Mouse (Mus musculus) liver, embryonic 15.5 days (tissue): ENCODE measurements around the gene Cd81. TPM values are rescaled to one million over a fixed set of nuclear protein-coding genes. Genes with fewer than 3 reads are reported as not detected.

Experiments used
- ATAC-seq: fragments of 200-750 bp; cut with Nextera tagmentation; 2 replicates; pipeline ENCODE4 v1.8.0; 2017; ENCODE audit warnings: moderate number of reproducible peaks, mild to moderate bottlenecking, moderate library complexity; ENCODE audit not compliant: insufficient read depth
- H3K27ac ChIP-seq: fragments of 300-500 bp; sonication (generic); replicated peaks from 2 replicates; pipeline ENCODE4 v1.5.1; 2015; ENCODE audit warnings: mild to moderate bottlenecking, inconsistent platforms
- H3K27me3 ChIP-seq: fragments of 300-500 bp; sonication (generic); 2 replicates; pipeline ENCODE4 v1.6.1; 2015; ENCODE audit warnings: mild to moderate bottlenecking, inconsistent platforms
- H3K36me3 ChIP-seq: fragments of 300-500 bp; sonication (generic); replicated peaks from 2 replicates; pipeline ENCODE4 v1.6.1; 2015; ENCODE audit warnings: moderate library complexity, mild to moderate bottlenecking, inconsistent platforms
- H3K4me1 ChIP-seq: fragments of 300-500 bp; sonication (generic); replicated peaks from 2 replicates; pipeline ENCODE4 v1.6.1; 2015; ENCODE audit warnings: inconsistent platforms
- H3K4me2 ChIP-seq: fragments of 300-500 bp; sonication (generic); 2 replicates; pipeline ENCODE4 v1.6.1; 2015; ENCODE audit warnings: moderate library complexity, mild to moderate bottlenecking, inconsistent platforms
- H3K4me3 ChIP-seq: fragments of 300-500 bp; sonication (generic); replicated peaks from 2 replicates; pipeline ENCODE4 v1.5.1; 2015; ENCODE audit warnings: mild to moderate bottlenecking, inconsistent platforms
- H3K9ac ChIP-seq: fragments of 300-500 bp; sonication (generic); 2 replicates; pipeline ENCODE4 v1.6.1; 2015; ENCODE audit warnings: moderate library complexity, mild to moderate bottlenecking, inconsistent platforms
- H3K9me3 ChIP-seq: fragments of 300-500 bp; sonication (generic); replicated peaks from 2 replicates; pipeline ENCODE4 v1.6.1; 2016; ENCODE audit warnings: inconsistent platforms
- WGBS: fragments of 180-500 bp; shearing (Covaris S2); methylation state at CpG from one replicate; pipeline ENCODE4 v1.1.7; 2015; ENCODE audit warnings: mixed read lengths; ENCODE audit not compliant: insufficient replicate concordance; 5-methylcytosine and 5-hydroxymethylcytosine counted together
- polyA plus RNA-seq: library from polyadenylated mRNA; unstranded; fragments of >200 nt; fragmentation: Nextera tagmentation; extraction: Ambion mirVana; gene quantifications from 2 replicates; pipeline ENCODE4 v1.2.1, GENCODE M21; 2015

The Cd81 gene
- polyA plus RNA-seq, 1 experiment from 2014 or later: 132 TPM

DNA sequence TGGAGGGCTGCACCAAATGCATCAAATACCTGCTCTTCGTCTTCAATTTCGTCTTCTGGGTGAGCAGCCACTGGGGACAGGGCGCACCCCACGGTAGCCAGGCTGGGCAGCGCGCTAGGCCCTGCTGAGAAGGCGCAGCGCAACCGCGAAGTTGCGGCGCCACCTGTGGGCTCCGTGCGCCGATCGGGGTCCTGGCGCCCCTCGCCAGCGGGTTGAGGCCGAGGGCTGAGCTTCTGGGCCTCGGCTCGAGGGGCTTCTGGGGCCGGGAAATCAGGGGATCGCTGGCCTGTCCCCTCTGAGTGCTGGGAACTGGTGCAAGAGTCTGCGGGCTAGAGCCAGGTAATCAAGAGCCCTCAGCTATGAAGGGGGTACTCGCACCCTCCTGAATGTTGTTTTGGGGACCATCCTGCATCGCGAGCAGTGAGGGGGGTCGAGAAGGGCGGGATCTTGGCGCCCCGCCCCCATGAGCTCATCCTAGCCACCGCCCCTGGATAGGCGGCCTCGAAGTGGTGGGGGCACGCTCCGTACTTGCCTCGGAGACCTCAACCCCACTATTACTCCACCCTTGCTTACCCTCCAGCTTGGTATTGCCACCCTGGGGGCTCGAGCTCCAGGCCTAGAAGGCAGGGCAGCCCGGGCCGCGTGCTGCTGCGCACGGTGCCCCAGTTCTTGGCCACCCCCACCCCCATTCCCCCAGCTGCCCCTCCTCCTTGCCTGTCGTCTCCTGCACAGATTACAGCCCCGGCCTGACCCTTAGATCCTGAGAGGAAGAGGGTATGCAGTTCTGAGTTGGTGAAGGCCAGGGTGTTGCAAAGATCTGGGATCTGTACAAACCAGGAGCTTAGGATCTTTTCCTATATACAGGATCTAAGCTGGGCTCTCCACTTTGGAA, 715 bp downstream of the Cd81 start:
- Histone ChIP-seq H3K27me3 (no peaks in the 10 kb centered on the region), H3K4me1 (peaks cover 73% of the 10 kb centered on the region), H3K36me3 (no peaks in the 10 kb centered on the region), H3K4me3 (peak overlapping the region; percentile 73), H3K4me2 (peak overlapping the region; percentile 94), H3K27ac (peak overlapping the region; percentile 88), H3K9ac (peak overlapping the region; percentile 81), H3K9me3 (no peaks in the 10 kb centered on the region)
- ATAC-seq: peak; percentile 59
- under 1% methylated on average over 46 of the region's 46 CpGs for WGBS

DNA sequence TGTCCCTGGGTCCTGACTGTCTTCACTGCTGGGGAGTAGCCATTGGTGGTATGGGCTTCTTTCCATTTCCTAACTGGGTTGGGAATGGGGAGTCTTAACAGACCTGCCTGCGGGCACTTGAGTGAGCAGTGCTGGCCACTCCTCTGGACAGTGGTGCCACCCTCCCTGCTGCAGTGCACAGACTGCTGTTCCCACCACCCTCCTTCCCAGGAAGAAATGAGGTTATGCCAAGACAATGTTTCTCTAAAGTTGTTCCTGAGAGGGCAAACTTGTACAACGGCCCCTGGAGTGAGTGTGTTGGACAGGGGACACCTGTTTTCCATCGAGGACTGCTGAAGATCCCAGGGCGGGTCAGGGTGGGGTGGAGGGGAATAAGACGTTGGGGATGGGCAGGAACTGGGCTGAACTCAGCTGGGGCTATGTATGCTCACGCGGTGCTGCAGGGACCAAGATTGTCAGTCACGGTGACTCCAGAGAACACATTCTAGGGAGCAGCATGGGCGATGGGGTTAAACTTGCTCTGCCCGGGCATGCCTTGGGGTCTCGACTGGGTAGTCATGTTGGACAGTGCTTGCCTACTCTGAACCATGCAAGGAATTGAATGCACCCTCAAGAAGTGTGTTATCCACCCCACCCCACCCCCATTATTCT, 1.5 kb downstream of the Cd81 start:
- 18% methylated on average over 11 of the region's 11 CpGs for WGBS
- Histone ChIP-seq H3K36me3 (no peaks in the 10 kb centered on the region), H3K4me3 (peak overlapping the region; percentile 73), H3K9ac (peak overlapping the region; percentile 81; the same call in 1 of the 2 replicates), H3K4me2 (peak overlapping the region; percentile 94), H3K4me1 (peaks cover 81% of the 10 kb centered on the region), H3K9me3 (no peaks in the 10 kb centered on the region), H3K27ac (0 out of 2 replicates have a peak overlapping the region, but pooled peaks have one; percentile 38), H3K27me3 (no peaks in the 10 kb centered on the region)
- no peak for ATAC-seq

DNA sequence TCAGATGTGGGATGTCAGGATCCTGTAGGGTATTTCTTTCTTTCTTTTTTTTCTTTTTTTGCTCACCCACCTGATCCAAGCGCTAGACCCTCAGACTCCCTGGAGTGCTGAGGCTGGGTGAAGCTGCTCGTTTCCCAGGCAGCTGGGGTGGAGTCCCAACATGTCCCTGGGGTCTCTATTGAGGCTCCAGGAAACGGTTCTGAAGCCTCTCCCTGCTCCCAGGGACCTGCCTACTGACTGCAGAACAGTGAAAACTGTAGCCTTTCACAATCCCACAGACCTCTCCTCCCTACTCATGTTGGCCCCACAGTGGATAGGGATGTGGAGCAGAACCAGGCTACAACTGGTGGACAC, 2.0 kb downstream of the Cd81 start:
- Histone ChIP-seq H3K4me2 (peak overlapping the region; percentile 94), H3K36me3 (no peaks in the 10 kb centered on the region), H3K27me3 (no peaks in the 10 kb centered on the region), H3K27ac (peak overlapping the region; percentile 38; the same call in 1 of the 2 replicates), H3K9me3 (no peaks in the 10 kb centered on the region), H3K4me3 (peak overlapping the region; percentile 73), H3K4me1 (peaks cover 86% of the 10 kb centered on the region), H3K9ac (0 out of 2 replicates have a peak overlapping the region, but pooled peaks have one; percentile 81)
- no peak for ATAC-seq
- WGBS: 36% methylated on average over 3 of the region's 3 CpGs

DNA sequence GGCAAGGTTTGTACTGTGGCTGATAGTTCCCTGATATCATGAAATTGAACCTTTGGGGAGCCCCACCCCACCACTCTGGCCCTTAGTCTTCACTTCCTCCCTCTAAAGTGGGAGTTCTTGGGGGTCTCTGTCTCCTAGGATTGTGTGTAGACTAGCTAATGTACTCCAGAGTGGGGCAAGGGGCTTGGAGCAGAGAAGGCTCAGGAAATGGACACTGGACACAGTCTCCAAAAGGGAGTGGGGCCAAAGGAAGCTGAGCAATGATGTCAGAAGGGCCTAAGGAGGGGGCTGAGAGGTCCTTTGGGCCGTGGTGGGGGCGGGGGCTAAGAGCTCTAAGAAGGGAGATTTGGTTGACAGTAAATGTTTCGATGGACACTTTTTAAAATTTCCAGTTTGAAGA, 2.5 kb downstream of the Cd81 start:
- Histone ChIP-seq H3K4me3 (peak overlapping the region; percentile 73), H3K9ac (0 out of 2 replicates have a peak overlapping the region, but pooled peaks have one; percentile 81)
- WGBS: 39% methylated on average over 3 of the region's 3 CpGs

DNA sequence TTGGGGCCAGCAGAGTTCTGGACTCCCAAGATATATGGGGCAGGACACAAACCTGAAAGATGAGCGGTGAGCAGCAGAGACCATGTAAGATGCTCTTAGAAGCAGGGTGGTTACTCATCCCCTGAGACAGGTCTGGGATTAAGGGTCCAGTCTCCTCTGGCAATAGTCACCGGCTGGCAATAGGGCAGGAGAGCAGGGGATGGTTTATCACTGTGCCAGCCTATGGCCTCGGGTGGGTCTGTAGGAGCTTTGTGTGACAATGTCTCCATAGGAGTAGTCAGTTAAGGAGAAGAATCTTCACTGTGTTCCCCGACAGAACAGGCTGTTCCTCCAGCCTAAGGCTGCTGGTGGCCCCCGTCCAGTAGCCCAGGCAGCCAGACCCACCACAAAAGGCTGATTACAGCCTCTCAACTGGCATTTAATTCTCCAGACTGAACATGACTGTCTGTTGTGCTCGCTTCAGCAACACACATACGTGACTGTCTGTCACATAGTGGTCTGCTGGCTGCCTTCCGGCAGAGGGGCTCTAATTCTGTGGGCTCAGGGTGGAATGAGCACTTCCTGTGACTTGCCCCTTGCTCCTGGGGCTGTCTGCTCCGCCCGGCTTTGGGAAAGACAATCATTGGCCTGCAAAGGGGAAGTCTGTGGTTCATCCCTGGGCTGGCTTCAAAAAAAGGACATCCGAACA, 3.1 kb downstream of the Cd81 start:
- Histone ChIP-seq H3K27ac (peak overlapping the region; percentile 38), H3K4me3 (peak overlapping the region; percentile 13; the same call in 1 of the 2 replicates)

More for the DNA sequence above, 2.5 kb downstream of the Cd81 start:
- peaks cover 88% of the 10 kb centered on the region for H3K4me1 ChIP-seq
- no peaks in the 10 kb centered on the region for H3K36me3 ChIP-seq
- no peak for ATAC-seq
- no peaks in the 10 kb centered on the region for H3K27me3 ChIP-seq
- peak overlapping the region; percentile 94 for H3K4me2 ChIP-seq
- H3K27ac ChIP-seq: peak overlapping the region; percentile 38; the same call in 1 of the 2 replicates
- no peaks in the 10 kb centered on the region for H3K9me3 ChIP-seq

DNA sequence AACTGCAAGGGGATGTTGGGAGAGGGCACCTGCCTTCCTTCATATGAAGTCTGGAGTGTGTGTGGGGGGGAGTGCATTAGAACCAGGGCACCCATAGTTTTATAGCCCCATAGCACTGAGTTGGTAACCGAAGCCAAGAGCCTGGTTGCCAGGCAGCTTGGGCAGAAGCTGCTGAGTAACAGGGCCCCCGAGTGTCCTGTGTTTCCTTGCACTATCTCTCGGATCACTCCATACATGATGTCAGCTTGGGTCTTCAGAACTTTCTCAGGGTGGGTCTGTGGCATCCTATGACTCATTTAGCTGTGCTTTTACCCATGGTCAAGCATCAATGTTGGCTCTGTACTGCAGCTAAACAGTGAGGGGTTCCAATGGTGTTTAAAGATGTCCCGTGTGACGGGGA, 4.5 kb downstream of the Cd81 start:
- Histone ChIP-seq H3K9me3 (no peaks in the 10 kb centered on the region), H3K36me3 (peaks cover 5% of the 10 kb centered on the region), H3K9ac (no peak overlapping the region), H3K4me2 (peak overlapping the region; percentile 94), H3K4me1 (peaks cover 96% of the 10 kb centered on the region), H3K27ac (peak overlapping the region; percentile 77), H3K4me3 (no peak overlapping the region), H3K27me3 (no peaks in the 10 kb centered on the region)
- ATAC-seq: no peak
- 26% methylated on average over 5 of the region's 5 CpGs for WGBS

More for the DNA sequence above, 3.1 kb downstream of the Cd81 start:
- H3K36me3 ChIP-seq: no peaks in the 10 kb centered on the region; the same call in 1 of the 2 replicates
- 32% methylated on average over 11 of the region's 11 CpGs for WGBS
- no peak for ATAC-seq
- H3K9me3 ChIP-seq: no peaks in the 10 kb centered on the region
- H3K9ac ChIP-seq: no peak overlapping the region
- H3K27me3 ChIP-seq: no peaks in the 10 kb centered on the region
- H3K4me1 ChIP-seq: peaks cover 95% of the 10 kb centered on the region
- H3K4me2 ChIP-seq: peak overlapping the region; percentile 94

DNA sequence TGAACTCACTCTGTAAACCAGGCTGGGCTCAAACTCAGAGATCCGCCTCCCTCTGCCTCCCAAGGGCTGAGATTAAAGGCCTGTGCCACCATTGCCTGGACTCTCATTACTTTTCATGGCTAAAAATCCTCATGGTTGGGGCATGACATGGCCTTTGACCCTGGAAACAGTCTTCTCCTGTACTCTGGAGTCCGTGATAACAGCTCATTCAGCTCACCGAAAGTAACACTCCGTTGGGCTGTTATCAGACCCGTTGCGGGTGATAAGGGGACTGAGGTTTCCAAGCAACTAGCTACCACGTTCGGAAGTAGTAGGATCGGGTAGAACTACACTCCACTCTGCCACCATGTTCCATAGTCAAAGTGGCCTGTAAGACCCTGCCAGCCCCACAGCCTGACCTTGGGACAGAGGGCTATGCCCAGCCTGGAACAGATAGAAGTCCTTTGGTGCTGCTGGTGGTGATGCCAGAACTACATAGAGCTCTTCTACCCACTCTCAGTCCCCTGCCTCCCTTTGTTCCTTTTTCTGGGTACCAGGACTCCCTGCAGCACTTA, 5.2 kb downstream of the Cd81 start:
- H3K9ac ChIP-seq: no peak overlapping the region

DNA sequence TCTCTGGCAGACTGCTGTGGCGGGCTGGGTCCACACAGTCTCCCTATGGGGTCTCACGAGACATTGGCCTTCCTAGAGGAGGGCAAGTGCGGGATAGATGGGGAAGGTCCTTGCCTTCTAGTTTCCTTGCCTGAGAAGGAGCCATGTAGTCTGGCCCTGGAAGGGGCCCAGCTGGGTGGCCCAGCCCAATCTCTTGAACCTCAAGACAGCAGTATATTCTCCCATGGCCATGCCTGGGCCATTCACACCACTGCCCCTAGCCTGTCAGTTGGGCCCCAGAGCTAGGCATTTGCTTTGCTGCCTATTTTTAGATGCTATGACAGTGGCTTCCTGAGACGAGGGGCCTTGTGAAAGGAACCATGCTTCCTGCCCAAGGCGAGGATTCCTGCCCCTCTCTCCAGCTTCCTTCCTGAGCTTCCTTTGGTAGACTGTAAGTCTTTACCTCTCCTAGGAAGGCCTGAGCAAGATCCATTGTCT, 5.7 kb downstream of the Cd81 start:
- Histone ChIP-seq H3K27me3 (no peaks in the 10 kb centered on the region), H3K9me3 (no peaks in the 10 kb centered on the region), H3K27ac (peak overlapping the region; percentile 77), H3K9ac (no peak overlapping the region), H3K36me3 (peaks cover 17% of the 10 kb centered on the region), H3K4me1 (peaks cover 85% of the 10 kb centered on the region), H3K4me2 (peak overlapping the region; percentile 94), H3K4me3 (no peak overlapping the region)
- 15% methylated on average over 5 of the region's 5 CpGs for WGBS
- ATAC-seq: peak; percentile 14; the same call in 1 of the 2 replicates

More for the DNA sequence above, 5.2 kb downstream of the Cd81 start:
- peak; percentile 51 for ATAC-seq
- no peaks in the 10 kb centered on the region for H3K9me3 ChIP-seq
- peak overlapping the region; percentile 94 for H3K4me2 ChIP-seq
- H3K27me3 ChIP-seq: no peaks in the 10 kb centered on the region
- H3K4me3 ChIP-seq: no peak overlapping the region
- H3K36me3 ChIP-seq: peaks cover 12% of the 10 kb centered on the region
- peak overlapping the region; percentile 77 for H3K27ac ChIP-seq
- H3K4me1 ChIP-seq: peaks cover 90% of the 10 kb centered on the region
- 4% methylated on average over 9 of the region's 9 CpGs for WGBS

DNA sequence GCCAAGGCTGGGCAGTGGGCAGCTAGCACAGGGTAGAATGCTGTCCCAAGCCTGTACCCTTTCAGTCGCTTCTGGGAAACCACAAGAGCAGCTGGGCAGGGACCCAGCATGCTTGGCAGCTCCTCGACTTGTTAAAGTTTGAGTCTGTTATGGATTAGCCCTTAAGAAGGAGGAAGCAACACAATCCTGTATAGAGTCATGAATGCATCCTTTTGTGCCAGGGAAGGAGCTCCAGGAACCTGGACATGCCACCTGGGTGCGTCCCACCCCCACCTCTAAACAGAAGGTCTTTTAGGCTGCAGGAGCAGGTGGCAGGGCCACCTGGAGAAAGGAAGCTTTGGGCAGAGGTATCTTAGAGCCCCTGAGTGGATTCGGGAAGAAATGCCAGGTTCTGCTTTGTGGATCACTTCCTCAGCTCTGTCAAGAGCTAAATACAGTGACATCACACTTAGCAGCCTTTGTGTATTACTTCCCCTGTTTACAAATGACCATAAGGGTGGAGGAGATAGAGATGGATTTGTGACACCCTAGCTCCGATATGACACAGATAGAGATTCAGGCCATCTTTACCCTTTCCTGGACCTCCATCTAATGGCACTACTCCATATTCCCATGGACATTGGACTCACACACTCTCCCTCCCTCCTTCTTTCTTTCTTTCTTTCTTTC, 6.8 kb downstream of the Cd81 start:
- Histone ChIP-seq H3K36me3 (peaks cover 28% of the 10 kb centered on the region), H3K4me3 (no peak overlapping the region), H3K9me3 (no peaks in the 10 kb centered on the region), H3K4me2 (no peak overlapping the region), H3K4me1 (peaks cover 74% of the 10 kb centered on the region), H3K27ac (peak overlapping the region; percentile 77; the same call in 1 of the 2 replicates), H3K9ac (no peak overlapping the region), H3K27me3 (no peaks in the 10 kb centered on the region)
- no peak for ATAC-seq
- WGBS: 31% methylated on average over 5 of the region's 5 CpGs

DNA sequence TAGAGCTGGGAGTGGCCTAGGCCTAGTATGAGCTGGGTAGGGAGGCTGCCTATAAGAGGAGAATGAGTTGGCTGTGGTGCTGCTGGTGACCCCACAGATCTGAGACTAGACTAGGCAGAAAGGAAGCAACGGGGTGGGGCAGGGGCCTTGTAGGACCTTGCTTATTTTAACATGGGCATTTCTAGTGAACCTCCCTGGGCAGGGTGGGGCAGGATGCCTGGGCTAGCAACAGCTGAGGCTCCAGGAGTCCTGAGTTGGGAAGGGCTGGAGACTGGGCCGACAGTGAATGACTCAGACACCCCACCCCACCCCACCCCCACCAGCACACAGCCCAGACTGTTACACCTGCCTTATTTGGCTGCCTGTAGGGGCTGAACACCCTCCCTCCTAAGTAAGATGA, 10.2 kb downstream of the Cd81 start:
- Histone ChIP-seq H3K36me3 (peaks cover 61% of the 10 kb centered on the region), H3K4me3 (no peak overlapping the region), H3K9me3 (no peaks in the 10 kb centered on the region), H3K4me1 (peaks cover 40% of the 10 kb centered on the region), H3K27me3 (no peaks in the 10 kb centered on the region), H3K27ac (no peak overlapping the region), H3K9ac (no peak overlapping the region), H3K4me2 (no peak overlapping the region)
- ATAC-seq: no peak
- 56% methylated on average over 2 of the region's 2 CpGs for WGBS
